Mouse (Mus musculus) thymus, adult 2 months (tissue): ENCODE measurements around the gene Exoc2.

Experiments used
- CTCF ChIP-seq: fragments of 200-500 bp; IDR thresholded peaks from 2 replicates; pipeline ENCODE4 v1.5.1; 2012; ENCODE audit warnings: mild to moderate bottlenecking, control low read depth, low read length, moderate library complexity, borderline replicate concordance; ENCODE audit not compliant: control insufficient read depth, poor library complexity, insufficient read depth; ENCODE audit errors: extremely low read depth
- POLR2A ChIP-seq: fragments of 200-500 bp; IDR thresholded peaks from 2 replicates; pipeline ENCODE4 v1.6.1; 2012; ENCODE audit warnings: mild to moderate bottlenecking, low read length, control low read depth, moderate library complexity; ENCODE audit not compliant: control insufficient read depth, poor library complexity, insufficient read depth; ENCODE audit errors: extremely low read depth

GRCm38 (mm10) chr13:30985598-30986466 lies 11.9 kb upstream of the Exoc2 start:
- TF ChIP-seq CTCF (no peak), POLR2A (no peak)
